Mouse (Mus musculus) heart, adult 8-10 months (tissue): ENCODE data around the gene Gm609. TPM values are rescaled to one million over a fixed set of nuclear protein-coding genes. Genes with fewer than 3 reads are reported as not detected.

ENCODE experiments used
- total RNA-seq, 4 experiments: library from RNA; stranded (reverse); gene quantifications; 2 replicates each; pipeline ENCODE4 v1.2.4; 2022

Gene Gm609
- total RNA-seq, 4 experiments from 2014 or later = not detected

Other genes starting within 250 kb of the Gm609 start
- 10 to 100 TPM; 40.5 to 94.2 (median 53.1) TPM for gene Cd200, start 83.9 kb downstream of the Gm609 start, total RNA-seq
- gene Gm17783, start 39.1 kb upstream of the Gm609 start, total RNA-seq = not detected
- not detected for gene Slc9c1, start 42.3 kb upstream of the Gm609 start, total RNA-seq
- gene Gcsam, start 117.4 kb upstream of the Gm609 start, total RNA-seq = under 1 TPM in 1 of 4 experiments, not detected in 3; 0.14 TPM
- gene BC016579, start 161.1 kb upstream of the Gm609 start, total RNA-seq = not detected
- not detected for gene Tmprss7, start 200.7 kb upstream of the Gm609 start, total RNA-seq
- under 1 TPM in 3 of 4 experiments, not detected in 1; 0.60 to 0.98 (median 0.78) TPM for gene Tagln3, start 231.6 kb upstream of the Gm609 start, total RNA-seq
- gene Abhd10, start 250.0 kb upstream of the Gm609 start, total RNA-seq = 10 to 100 TPM; 16.5 to 20.8 (median 17.1) TPM